Mouse (Mus musculus): ENCODE measurements around the gene Rhoa. TPM values are rescaled to one million over a fixed set of nuclear protein-coding genes. Genes with fewer than 3 reads are reported as not detected.

Gene Rhoa
- polyA plus RNA-seq, 1 experiment from 2014 or later, result 151 TPM

GRCm38 (mm10) chr9:108379294-108379693 is 73.4 kb downstream of the Rhoa start:
- no peaks in the 10 kb centered on the region for H3K9me3 ChIP-seq (ENCODE audit: control insufficient read depth, low read length)
- no peaks in the 10 kb centered on the region for H3K27me3 ChIP-seq (ENCODE audit: control insufficient read depth, insufficient read depth, low read length)
- H3K9ac ChIP-seq (replicated peaks; ENCODE audit: low read depth, low read length), result no peak overlapping the region
- ATAC-seq (ENCODE audit: low read depth), result no peak
- no peak overlapping the region for H3K27ac ChIP-seq (ENCODE audit: low read depth, low read length)
- peaks cover 77% of the 10 kb centered on the region for H3K36me3 ChIP-seq (ENCODE audit: control insufficient read depth, insufficient read depth, low read length)
- no peak overlapping the region for H3K4me3 ChIP-seq (ENCODE audit: low read depth, low read length)
- H3K4me1 ChIP-seq (ENCODE audit: control insufficient read depth, insufficient read depth, low read length), result no peaks in the 10 kb centered on the region
- WGBS, result 96% methylated on average over 4 of the region's 4 CpGs
- no peak overlapping the region for H3K4me2 ChIP-seq (ENCODE audit: low read depth, low read length)

GRCm38 (mm10) chr9:108381382-108381781 is 75.5 kb downstream of the Rhoa start:
- no peaks in the 10 kb centered on the region for H3K4me1 ChIP-seq (ENCODE audit: control insufficient read depth, insufficient read depth, low read length)
- H3K4me3 ChIP-seq (ENCODE audit: low read depth, low read length), result no peak overlapping the region
- 94% methylated on average over 9 of the region's 9 CpGs for WGBS
- no peaks in the 10 kb centered on the region for H3K9me3 ChIP-seq (ENCODE audit: control insufficient read depth, low read length)
- H3K27me3 ChIP-seq (ENCODE audit: control insufficient read depth, insufficient read depth, low read length), result no peaks in the 10 kb centered on the region
- H3K27ac ChIP-seq (ENCODE audit: low read depth, low read length), result no peak overlapping the region
- no peak overlapping the region for H3K9ac ChIP-seq (replicated peaks; ENCODE audit: low read depth, low read length)
- peaks cover 75% of the 10 kb centered on the region for H3K36me3 ChIP-seq (ENCODE audit: control insufficient read depth, insufficient read depth, low read length)
- no peak overlapping the region for H3K4me2 ChIP-seq (ENCODE audit: low read depth, low read length)
- ATAC-seq (ENCODE audit: low read depth), result no peak

DNA sequence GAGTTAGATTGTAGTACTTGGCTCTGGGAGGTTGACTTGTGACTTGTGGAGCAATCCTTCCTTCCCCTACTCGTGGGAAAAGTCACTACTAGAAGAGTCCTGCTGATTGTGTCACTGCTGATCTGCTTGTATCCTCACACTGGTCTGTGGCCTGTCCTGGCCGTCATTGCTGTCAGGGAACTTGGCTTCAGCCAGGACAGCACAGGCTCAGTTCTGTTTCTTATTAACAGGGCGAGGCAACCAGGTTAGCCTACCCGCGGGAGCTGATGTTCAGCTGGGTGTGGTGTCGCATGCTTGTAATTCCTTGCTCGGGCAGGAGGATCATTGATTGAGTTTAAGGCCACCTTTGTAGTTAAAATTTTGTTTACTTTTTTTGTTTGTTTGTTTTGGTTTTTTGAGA is 79.1 kb downstream of the Rhoa start:
- 92% methylated on average over 7 of the region's 7 CpGs for WGBS
- H3K4me2 ChIP-seq (ENCODE audit: low read depth, low read length), result no peak overlapping the region
- H3K27me3 ChIP-seq (ENCODE audit: control insufficient read depth, insufficient read depth, low read length), result no peaks in the 10 kb centered on the region
- no peak overlapping the region for H3K4me3 ChIP-seq (ENCODE audit: low read depth, low read length)
- no peak overlapping the region for H3K9ac ChIP-seq (replicated peaks; ENCODE audit: low read depth, low read length)
- no peaks in the 10 kb centered on the region for H3K9me3 ChIP-seq (ENCODE audit: control insufficient read depth, low read length)
- peaks cover 84% of the 10 kb centered on the region for H3K36me3 ChIP-seq (ENCODE audit: control insufficient read depth, insufficient read depth, low read length)
- no peak for ATAC-seq (ENCODE audit: low read depth)
- H3K27ac ChIP-seq (ENCODE audit: low read depth, low read length), result no peak overlapping the region
- H3K4me1 ChIP-seq (ENCODE audit: control insufficient read depth, insufficient read depth, low read length), result no peaks in the 10 kb centered on the region

DNA sequence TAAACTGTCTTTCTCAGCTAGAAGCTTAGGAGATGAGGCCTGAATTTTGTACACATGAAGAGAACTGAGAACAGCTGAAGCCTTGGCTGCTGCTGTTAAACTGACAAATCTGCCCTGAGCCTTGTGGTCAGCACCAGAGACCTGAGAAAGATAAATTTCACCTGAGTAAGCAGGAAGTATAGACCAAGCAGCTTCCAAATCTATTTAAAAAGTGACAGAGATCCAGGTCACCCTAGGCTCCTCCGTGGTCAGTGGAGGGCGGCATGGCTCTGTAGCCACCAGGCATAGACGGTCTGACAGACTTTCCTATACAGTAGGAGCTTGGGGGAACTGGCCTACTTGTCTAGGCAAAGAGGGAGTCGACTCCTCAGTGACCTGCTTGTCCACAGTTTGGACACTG is 80.9 kb downstream of the Rhoa start:
- Histone ChIP-seq H3K4me2 (ENCODE audit: low read depth, low read length) (no peak overlapping the region), H3K27ac (ENCODE audit: low read depth, low read length) (no peak overlapping the region), H3K27me3 (ENCODE audit: control insufficient read depth, insufficient read depth, low read length) (no peaks in the 10 kb centered on the region), H3K4me3 (ENCODE audit: low read depth, low read length) (no peak overlapping the region), H3K9ac (replicated peaks; ENCODE audit: low read depth, low read length) (no peak overlapping the region), H3K36me3 (ENCODE audit: control insufficient read depth, insufficient read depth, low read length) (peaks cover 82% of the 10 kb centered on the region), H3K4me1 (ENCODE audit: control insufficient read depth, insufficient read depth, low read length) (no peaks in the 10 kb centered on the region), H3K9me3 (ENCODE audit: control insufficient read depth, low read length) (no peaks in the 10 kb centered on the region)
- no peak for ATAC-seq (ENCODE audit: low read depth)
- 92% methylated on average over 4 of the region's 4 CpGs for WGBS

Other genes with a start within 250 kb of the Rhoa start
- 0.08 TPM in 1 of 2 replicates, not detected in the other for gene Mst1, start 225.7 kb upstream of the Rhoa start, polyA plus RNA-seq (2014; fragmentation: Nextera tagmentation; extraction: Ambion mirVana)
- 47.7 and 55.7 TPM in 2 replicates for gene Rnf123, start 222.8 kb upstream of the Rhoa start, polyA plus RNA-seq (2014; fragmentation: Nextera tagmentation; extraction: Ambion mirVana)
- 47.9 and 51.7 TPM in 2 replicates for gene Apeh, start 211.5 kb upstream of the Rhoa start, polyA plus RNA-seq (2014; fragmentation: Nextera tagmentation; extraction: Ambion mirVana)
- gene Bsn, start 115.7 kb upstream of the Rhoa start, polyA plus RNA-seq (2014; fragmentation: Nextera tagmentation; extraction: Ambion mirVana), result 16.0 and 17.9 TPM in 2 replicates
- 58.6 and 74.6 TPM in 2 replicates for gene Dag1, start 42.2 kb upstream of the Rhoa start, polyA plus RNA-seq (2014; fragmentation: Nextera tagmentation; extraction: Ambion mirVana)
- 130 and 165 TPM in 2 replicates for gene Nicn1, start 15.7 kb upstream of the Rhoa start, polyA plus RNA-seq (2014; fragmentation: Nextera tagmentation; extraction: Ambion mirVana)
- 24.7 and 27.9 TPM in 2 replicates for gene Amt, start 9.3 kb upstream of the Rhoa start, polyA plus RNA-seq (2014; fragmentation: Nextera tagmentation; extraction: Ambion mirVana)
- 55.2 and 60.8 TPM in 2 replicates for gene Tcta, start within 50 bp of the Rhoa start, polyA plus RNA-seq (2014; fragmentation: Nextera tagmentation; extraction: Ambion mirVana)
- gene Gpx1, start 32.8 kb downstream of the Rhoa start, polyA plus RNA-seq (2014; fragmentation: Nextera tagmentation; extraction: Ambion mirVana), result 463 and 504 TPM in 2 replicates
- 130 and 149 TPM in 2 replicates for gene Usp4, start 41.7 kb downstream of the Rhoa start, polyA plus RNA-seq (2014; fragmentation: Nextera tagmentation; extraction: Ambion mirVana)
- 2.1 and 2.5 TPM in 2 replicates for gene 1700102P08Rik, start 86.7 kb downstream of the Rhoa start, polyA plus RNA-seq (2014; fragmentation: Nextera tagmentation; extraction: Ambion mirVana)
- 1.7 and 1.8 TPM in 2 replicates for gene Ccdc36, start 122.4 kb downstream of the Rhoa start, polyA plus RNA-seq (2014; fragmentation: Nextera tagmentation; extraction: Ambion mirVana)
- gene BC048562, start 130.4 kb downstream of the Rhoa start, polyA plus RNA-seq (2014; fragmentation: Nextera tagmentation; extraction: Ambion mirVana), result not detected in 2 replicates
- 50.4 and 55.1 TPM in 2 replicates for gene Ccdc71, start 154.4 kb downstream of the Rhoa start, polyA plus RNA-seq (2014; fragmentation: Nextera tagmentation; extraction: Ambion mirVana)
- 49.8 and 63.3 TPM in 2 replicates for gene Klhdc8b, start 155.5 kb downstream of the Rhoa start, polyA plus RNA-seq (2014; fragmentation: Nextera tagmentation; extraction: Ambion mirVana)
- 8.3 and 15.3 TPM in 2 replicates for gene Lamb2, start 173.6 kb downstream of the Rhoa start, polyA plus RNA-seq (2014; fragmentation: Nextera tagmentation; extraction: Ambion mirVana)
- gene Usp19, start 184.5 kb downstream of the Rhoa start, polyA plus RNA-seq (2014; fragmentation: Nextera tagmentation; extraction: Ambion mirVana), result 66.1 and 73.0 TPM in 2 replicates
- gene Qars, start 201.6 kb downstream of the Rhoa start, polyA plus RNA-seq (2014; fragmentation: Nextera tagmentation; extraction: Ambion mirVana), result 69.3 and 75.6 TPM in 2 replicates
- 122 and 138 TPM in 2 replicates for gene Qrich1, start 210.7 kb downstream of the Rhoa start, polyA plus RNA-seq (2014; fragmentation: Nextera tagmentation; extraction: Ambion mirVana)

All from neural tube, embryonic 14.5 days (tissue).